In genomic region chr2:143093726-143094125, GRCm38 (mm10) we compare ENCODE assay signal across 8 mouse cellular contexts. TPM values are rescaled to one million over a fixed set of nuclear protein-coding genes. Genes with fewer than 3 reads are reported as not detected.
DNase-seq lines count a peak whose midpoint lies in the region; ATAC-seq and TF ChIP-seq lines count a peak whose summit lies in the region.

No protein-coding gene starts in this region.

- H3K27ac ChIP-seq in small intestine, adult 2 months (ENCODE audit: insufficient read depth, low read depth, low read length), result no peak overlapping the region

- ATAC-seq in megakaryocyte-erythroid progenitor cell, adult 5-6 weeks (replicated peaks; ENCODE audit: low FRiP score, low TSS enrichment, poor library complexity, severe bottlenecking), result peak; percentile 67

- H3K36me3 ChIP-seq in small intestine, adult 2 months (ENCODE audit: control insufficient read depth, insufficient read depth, low read length), result no peaks in the 10 kb centered on the region

- no peaks in the 10 kb centered on the region for H3K27me3 ChIP-seq in small intestine, adult 2 months (ENCODE audit: control insufficient read depth, insufficient read depth, low read length)

- DNase-seq in cerebellum, adult 18-20 months, result peak; percentile 20 to 22
- DNase-seq in cerebellum, adult 11 months, result no peak
- peak; percentile 71 to 80 for DNase-seq in cerebellum, postnatal 14 days
- peak; percentile 79 to 81 for DNase-seq in frontal cortex, postnatal 10 days (ENCODE audit: low spot score in 2 of 2)
- DNase-seq in induced T-regulatory cell, adult 2 months (ENCODE audit: low read depth), result peak; percentile 7
- peak; percentile 65 to 77 for DNase-seq in left cerebral cortex, adult 8-10 months (ENCODE audit: low spot score in 2 of 2)

- peak; percentile 17; the same call in 1 of the 2 replicates for TF ChIP-seq CTCF in small intestine, adult 2 months (IDR thresholded peaks at IDR 0.05; ENCODE audit: extremely low read depth, insufficient read length, insufficient replicate concordance, low read depth, low read length)

- no peaks in the 10 kb centered on the region for H3K4me1 ChIP-seq in small intestine, adult 2 months (ENCODE audit: control insufficient read depth, insufficient read depth, insufficient read length, low read length)

- H3K4me3 ChIP-seq in small intestine, adult 2 months (ENCODE audit: low read depth, low read length), result no peak overlapping the region

- 23% methylated on average over 6 of the region's 6 CpGs for WGBS in small intestine, adult 2 months

- TF ChIP-seq POLR2A in small intestine, adult 2 months (IDR thresholded peaks at IDR 0.05; ENCODE audit: low read depth, low read length), result no peak

RNA-seq across cellular contexts. Expression of gene Otor, which starts 15.5 kb away (rescaled TPM):
- not detected for total RNA-seq in left cerebral cortex, adult 8-10 months (2022)
- total RNA-seq in megakaryocyte-erythroid progenitor cell, adult 5-6 weeks (2014; fragmentation: Nextera tagmentation), result not detected in 2 replicates
- total RNA-seq in megakaryocyte-erythroid progenitor cell, adult 5-6 weeks (2017), result not detected in 2 replicates
- not detected in 2 replicates for polyA plus RNA-seq in small intestine, adult 2 months (2012; rRNA removed)

RNA-seq across cellular contexts. Expression of gene Snrpb2, which starts 30.9 kb away (rescaled TPM):
- total RNA-seq in left cerebral cortex, adult 8-10 months (2022), result 10 to 100 TPM; 32.3 to 39.4 (median 34.5) TPM
- 46.6 and 62.5 TPM in 2 replicates for total RNA-seq in megakaryocyte-erythroid progenitor cell, adult 5-6 weeks (2014; fragmentation: Nextera tagmentation)
- 94.4 and 234 TPM in 2 replicates for total RNA-seq in megakaryocyte-erythroid progenitor cell, adult 5-6 weeks (2017)
- 0.43 and 0.44 TPM in 2 replicates for polyA plus RNA-seq in small intestine, adult 2 months (2012; rRNA removed)
